Mouse (Mus musculus) megakaryocyte-erythroid progenitor cell, adult 5 weeks (primary cell): ENCODE data around the gene Kcnip1. TPM values are rescaled to one million over a fixed set of nuclear protein-coding genes. Genes with fewer than 3 reads are reported as not detected.

Experiments used
- polyA plus RNA-seq: library from polyadenylated mRNA; stranded (reverse); fragments of >175 nt; gene quantifications from 2 replicates; pipeline ENCODE4 v1.2.3, GENCODE M21; 2012

The Kcnip1 gene
- polyA plus RNA-seq, result 0.04 TPM in 1 of 2 replicates, not detected in the other

DNA sequence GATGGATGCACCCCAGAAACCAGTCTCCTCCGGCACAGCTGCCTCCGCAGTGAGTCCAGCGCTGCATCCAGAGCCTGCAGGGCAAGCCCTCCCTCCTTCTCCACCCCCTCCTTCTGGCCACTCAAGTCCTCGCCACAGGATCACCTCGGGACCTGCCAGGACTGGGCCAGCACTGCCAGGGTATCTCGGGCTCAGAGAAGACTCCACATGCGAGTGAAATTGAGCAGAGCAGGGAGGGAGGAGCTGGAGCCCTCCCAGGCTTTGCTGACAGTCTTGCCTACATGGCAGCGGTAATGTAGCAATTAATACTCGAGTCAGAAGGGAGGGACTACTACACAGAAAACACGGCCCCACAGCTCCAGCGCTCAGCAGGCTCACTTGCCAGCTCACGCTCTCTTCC, at the start of gene Kcnip1:
Gene Kcnip1, minus strand, starts transcription at position 215 of the 400 bp plus-strand sequence.

DNA sequence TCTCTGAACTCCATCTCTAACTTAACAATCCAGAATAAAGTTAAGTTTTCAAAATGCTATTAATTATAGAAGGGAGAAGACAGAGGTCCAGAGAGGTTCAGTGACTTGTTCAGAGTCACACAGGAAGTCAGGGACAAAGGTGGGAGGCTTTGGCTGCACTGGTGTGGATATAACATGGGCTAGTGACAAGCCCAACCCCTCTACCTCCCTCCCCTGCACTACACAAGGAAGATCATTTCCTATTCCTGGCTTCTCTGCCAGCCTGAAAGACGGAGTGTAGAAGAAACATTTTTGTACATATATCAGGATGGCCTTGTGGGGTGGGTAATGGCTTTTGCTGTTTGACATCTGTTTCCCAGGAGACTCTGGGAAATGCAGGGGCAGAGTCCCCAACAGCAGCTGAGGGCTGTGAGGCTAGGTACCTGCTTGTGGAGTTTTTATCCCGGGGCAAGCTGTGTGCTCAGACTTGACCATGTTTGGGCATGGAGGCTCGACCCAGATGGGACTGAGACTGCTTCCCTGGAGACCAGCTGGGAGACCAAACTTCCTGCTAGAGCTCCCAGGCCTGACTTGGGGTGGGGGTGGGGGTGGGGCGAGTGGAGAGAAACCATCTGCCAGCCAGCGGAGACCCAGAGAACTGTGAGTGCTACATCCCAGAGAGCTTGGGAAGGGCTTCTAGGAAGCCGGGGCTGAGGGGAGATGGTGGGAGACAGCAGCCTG, 30.1 kb downstream of the Kcnip1 start, which contains the start of gene Kcnmb1:
Gene Kcnmb1, plus strand, starts transcription at position 326 of the 720 bp plus-strand sequence.

DNA sequence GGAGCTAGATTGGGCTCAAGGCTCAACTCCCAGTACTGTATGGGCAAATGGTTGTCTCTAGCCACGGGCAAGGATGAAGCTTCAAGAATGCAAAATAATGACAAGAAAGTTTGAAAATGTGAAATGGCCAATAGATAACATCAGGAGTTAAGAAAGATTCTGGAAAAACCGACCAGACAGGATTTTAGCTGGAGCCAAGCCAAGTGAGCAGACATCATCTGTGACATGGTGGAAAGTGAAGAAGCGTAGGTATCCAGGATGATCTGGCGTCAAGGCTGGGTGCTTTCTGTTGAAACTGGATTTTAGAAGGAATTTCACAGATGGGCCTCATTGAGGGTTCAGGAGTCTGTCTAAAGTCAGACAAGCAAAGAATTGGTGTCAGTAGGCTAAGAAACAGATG, 394.0 kb downstream of the Kcnip1 start, which contains the start of gene D130052B06Rik:
Gene D130052B06Rik, plus strand, starts transcription at position 317 of the 400 bp plus-strand sequence.

Other genes starting within 250 kb of the Kcnip1 start
- not detected in 2 replicates for gene Kcnmb1, start 30.1 kb downstream of the Kcnip1 start, polyA plus RNA-seq
- 46.6 and 55.4 TPM in 2 replicates for gene Lcp2, start 53.8 kb upstream of the Kcnip1 start, polyA plus RNA-seq
- gene 4930469K13Rik, start 105.4 kb upstream of the Kcnip1 start, polyA plus RNA-seq, result not detected in 2 replicates
- gene Foxi1, start 214.9 kb upstream of the Kcnip1 start, polyA plus RNA-seq, result not detected in 2 replicates